Mouse (Mus musculus) heart, embryonic 15.5 days (tissue): ENCODE measurements at regions not wholly inside any gene's neighbourhood (a gene's known extent, or its start where the extent isn't known, plus 50 kb on each side); places are given as distances from the start of the nearest gene placed in this dataset.

Experiments used
- ATAC-seq: fragments of 200-750 bp; cut with Nextera tagmentation; replicated peaks from 2 replicates; pipeline ENCODE4 v1.8.0; 2017; ENCODE audit warnings: low read depth, moderate TSS enrichment; ENCODE audit not compliant: insufficient number of reproducible peaks, insufficient read depth, low FRiP score
- H3K27ac ChIP-seq: fragments of 300-500 bp; sonication (generic); 2 replicates; pipeline ENCODE4 v1.5.1; 2015; ENCODE audit warnings: mild to moderate bottlenecking, inconsistent platforms
- H3K27me3 ChIP-seq: fragments of 300-500 bp; sonication (generic); 2 replicates; pipeline ENCODE4 v1.6.1; 2015; ENCODE audit warnings: inconsistent platforms
- H3K36me3 ChIP-seq: fragments of 300-500 bp; sonication (generic); 2 replicates; pipeline ENCODE4 v1.6.1; 2015; ENCODE audit warnings: mild to moderate bottlenecking, inconsistent platforms
- H3K4me1 ChIP-seq: fragments of 300-500 bp; sonication (generic); replicated peaks from 2 replicates; pipeline ENCODE4 v1.6.1; 2015; ENCODE audit warnings: inconsistent platforms
- H3K4me2 ChIP-seq: fragments of 300-500 bp; sonication (generic); 2 replicates; pipeline ENCODE4 v1.6.1; 2015; ENCODE audit warnings: inconsistent platforms, mild to moderate bottlenecking, moderate library complexity
- H3K4me3 ChIP-seq: fragments of 300-500 bp; sonication (generic); 2 replicates; pipeline ENCODE4 v1.5.1; 2015; ENCODE audit warnings: mild to moderate bottlenecking, inconsistent platforms
- H3K9ac ChIP-seq: fragments of 300-500 bp; sonication (generic); 2 replicates; pipeline ENCODE4 v1.6.1; 2015; ENCODE audit warnings: mild to moderate bottlenecking, inconsistent platforms
- H3K9me3 ChIP-seq: fragments of 300-500 bp; sonication (generic); replicated peaks from 2 replicates; pipeline ENCODE4 v1.6.1; 2016; ENCODE audit warnings: inconsistent platforms
- WGBS: fragments of 180-500 bp; shearing (Covaris S2); methylation state at CpG from one replicate; pipeline ENCODE4 v1.1.7; 2015; ENCODE audit warnings: mixed read lengths; 5-methylcytosine and 5-hydroxymethylcytosine counted together

DNA sequence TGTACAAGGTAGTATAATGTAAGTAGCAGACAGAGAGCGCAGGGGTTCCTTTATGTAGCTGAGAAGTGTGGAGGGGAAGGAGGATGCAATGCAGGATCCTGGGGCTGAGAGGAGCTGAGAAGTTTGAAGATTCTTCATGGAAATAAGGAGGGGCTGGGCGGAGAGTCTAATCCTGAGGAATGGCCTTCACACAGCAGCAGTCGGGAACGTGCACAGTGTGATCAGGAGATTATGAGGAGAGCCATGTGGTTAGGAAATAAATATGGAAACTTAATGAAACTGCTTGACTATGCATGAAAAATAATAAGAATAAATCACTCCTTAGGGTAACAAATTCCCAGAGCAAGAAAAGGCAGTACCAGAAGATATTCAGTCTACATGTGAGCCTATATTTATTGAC, 445.1 kb downstream of the Rapgef2 start:
- no peak for ATAC-seq

DNA sequence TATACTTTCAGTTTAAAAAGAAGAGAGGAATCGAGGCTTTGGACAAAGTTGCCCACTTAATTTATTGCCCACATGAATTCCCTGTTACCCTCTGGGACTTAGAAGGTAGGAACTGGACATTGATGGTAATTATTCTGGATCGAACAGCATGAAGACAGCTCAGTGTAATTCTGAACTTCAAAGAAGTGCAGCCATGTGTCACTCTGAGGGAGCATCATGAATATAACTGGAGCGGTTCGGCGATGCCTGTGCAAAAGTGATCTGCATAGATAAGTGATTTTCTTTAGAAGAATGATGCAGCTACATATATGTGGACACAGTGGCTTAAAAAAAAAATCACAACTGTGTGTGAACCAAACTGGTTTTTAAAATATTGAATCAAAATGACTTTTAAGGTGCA, 449.5 kb downstream of the Rapgef2 start:
- H3K9ac ChIP-seq, result no peak overlapping the region
- H3K9me3 ChIP-seq, result no peaks in the 10 kb centered on the region
- no peaks in the 10 kb centered on the region for H3K4me1 ChIP-seq
- H3K36me3 ChIP-seq, result no peaks in the 10 kb centered on the region
- no peak overlapping the region for H3K27ac ChIP-seq
- WGBS, result 84% methylated on average over 5 of the region's 5 CpGs
- H3K4me2 ChIP-seq, result no peak overlapping the region
- no peaks in the 10 kb centered on the region for H3K27me3 ChIP-seq
- H3K4me3 ChIP-seq, result no peak overlapping the region
- no peak for ATAC-seq

More for the DNA sequence above, 445.1 kb downstream of the Rapgef2 start:
- Histone ChIP-seq H3K27ac (no peak overlapping the region), H3K27me3 (no peaks in the 10 kb centered on the region), H3K4me1 (no peaks in the 10 kb centered on the region), H3K36me3 (no peaks in the 10 kb centered on the region), H3K9ac (no peak overlapping the region), H3K4me3 (no peak overlapping the region), H3K4me2 (no peak overlapping the region), H3K9me3 (no peaks in the 10 kb centered on the region)
- 71% methylated on average over 4 of the region's 4 CpGs for WGBS

DNA sequence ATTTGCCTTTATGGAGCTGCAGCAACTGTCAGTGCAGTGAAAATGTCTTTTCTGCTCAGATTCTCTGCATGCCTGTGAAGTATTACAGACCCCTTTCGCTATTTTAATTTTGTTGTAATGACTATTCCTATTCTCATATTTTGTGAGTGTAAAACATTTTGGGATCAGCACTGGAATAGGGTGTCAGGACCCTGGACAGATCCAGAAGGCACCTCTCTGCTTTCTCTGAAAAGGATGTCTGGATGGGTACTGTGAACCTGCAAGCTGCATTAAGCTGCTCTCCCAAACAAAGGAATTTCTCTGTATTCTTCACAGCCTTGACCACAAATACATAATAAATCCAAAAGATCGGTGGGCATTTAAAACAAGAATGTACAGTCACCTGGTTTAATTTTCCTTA, 460.8 kb downstream of the Rapgef2 start:
- Histone ChIP-seq H3K9ac (no peak overlapping the region), H3K27me3 (no peaks in the 10 kb centered on the region), H3K4me2 (no peak overlapping the region), H3K4me1 (no peaks in the 10 kb centered on the region), H3K27ac (no peak overlapping the region), H3K9me3 (no peaks in the 10 kb centered on the region), H3K4me3 (no peak overlapping the region), H3K36me3 (no peaks in the 10 kb centered on the region)
- WGBS, result 54% methylated on average over 2 of the region's 2 CpGs
- no peak for ATAC-seq

DNA sequence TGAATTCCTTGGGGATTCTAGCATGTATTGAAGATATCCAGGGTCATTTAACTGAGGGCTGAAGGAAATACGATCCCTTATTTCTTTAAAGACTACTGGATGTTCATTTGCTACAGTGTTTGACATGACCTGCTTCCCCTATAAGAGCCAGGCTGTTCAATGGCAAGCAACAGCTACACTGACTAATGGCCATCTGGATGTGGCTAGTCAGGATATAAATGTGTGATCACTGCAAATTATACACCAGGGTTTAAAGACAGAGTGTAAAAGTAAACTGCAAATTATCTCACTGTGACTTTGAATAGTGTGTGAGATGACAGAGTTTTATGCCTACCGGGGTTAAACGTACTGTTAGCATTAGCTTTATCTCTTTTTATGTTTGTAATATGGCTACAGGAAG, 473.9 kb downstream of the Rapgef2 start:
- Histone ChIP-seq H3K4me1 (no peaks in the 10 kb centered on the region), H3K27ac (no peak overlapping the region), H3K27me3 (no peaks in the 10 kb centered on the region), H3K4me2 (no peak overlapping the region), H3K9ac (no peak overlapping the region), H3K9me3 (no peaks in the 10 kb centered on the region), H3K36me3 (no peaks in the 10 kb centered on the region), H3K4me3 (no peak overlapping the region)
- 77% methylated on average over 3 of the region's 3 CpGs for WGBS
- no peak for ATAC-seq

DNA sequence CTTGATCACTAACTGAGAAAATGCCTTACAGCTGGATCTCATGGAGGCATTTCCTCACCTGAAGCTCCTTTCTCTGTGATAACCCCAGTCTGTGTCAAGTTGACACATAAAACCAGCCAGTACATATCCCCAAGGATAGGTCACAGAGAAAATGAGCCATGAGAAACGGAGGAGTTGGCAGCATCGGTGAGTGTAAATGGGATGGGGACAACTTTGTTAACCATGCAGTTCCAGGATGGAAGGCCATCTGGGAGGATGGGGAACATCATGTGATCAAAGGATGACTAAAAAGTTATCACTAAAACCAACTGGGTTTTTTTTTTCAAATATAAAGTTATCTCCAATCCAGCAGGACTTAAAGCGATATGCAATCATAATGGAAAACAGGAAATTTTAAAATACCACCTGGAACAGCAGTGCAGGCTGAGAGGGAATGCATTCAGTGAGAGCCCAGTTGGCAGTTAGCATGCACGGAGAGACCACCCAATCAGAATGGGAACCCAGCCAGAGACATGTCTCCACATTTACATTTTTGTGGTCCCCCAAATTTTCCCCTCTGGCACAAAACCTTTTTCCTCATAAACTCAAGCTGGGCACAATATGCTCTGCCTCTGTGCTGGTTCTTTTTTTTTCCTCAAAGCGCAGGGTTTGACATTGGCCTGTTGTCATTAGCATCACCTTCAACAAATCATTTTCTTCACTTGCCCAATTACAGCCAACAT, 475.7 kb downstream of the Rapgef2 start:
- no peaks in the 10 kb centered on the region for H3K36me3 ChIP-seq
- H3K27me3 ChIP-seq, result no peaks in the 10 kb centered on the region
- no peaks in the 10 kb centered on the region for H3K4me1 ChIP-seq
- no peak overlapping the region for H3K4me2 ChIP-seq
- no peaks in the 10 kb centered on the region for H3K9me3 ChIP-seq
- H3K27ac ChIP-seq, result no peak overlapping the region
- H3K4me3 ChIP-seq, result no peak overlapping the region
- WGBS, result 83% methylated on average over 5 of the region's 5 CpGs
- H3K9ac ChIP-seq, result no peak overlapping the region
- ATAC-seq, result no peak

DNA sequence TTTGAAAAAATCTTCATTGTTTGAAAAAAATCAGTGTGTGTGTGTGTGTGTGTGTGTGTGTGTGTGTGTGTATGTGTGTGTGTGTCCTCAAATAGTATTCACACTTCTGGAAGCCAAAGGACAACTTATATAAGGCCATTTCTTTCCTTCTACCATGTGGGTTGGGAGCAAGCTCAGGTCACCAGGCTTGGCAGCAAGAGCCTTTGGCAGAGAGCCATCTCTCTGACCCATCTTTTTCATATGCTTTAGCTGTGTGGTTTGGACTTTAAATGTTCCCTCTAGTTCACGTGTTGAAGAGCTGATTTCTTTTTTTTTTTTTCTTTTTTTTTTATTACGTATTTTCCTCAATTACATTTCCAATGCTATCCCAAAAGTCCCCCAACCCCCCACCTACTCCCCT, 483.1 kb downstream of the Rapgef2 start:
- no peaks in the 10 kb centered on the region for H3K27me3 ChIP-seq
- no peak for ATAC-seq
- no peaks in the 10 kb centered on the region for H3K36me3 ChIP-seq
- no peak overlapping the region for H3K4me3 ChIP-seq
- no peaks in the 10 kb centered on the region for H3K9me3 ChIP-seq
- no peak overlapping the region for H3K27ac ChIP-seq
- 61% methylated on average over 2 of the region's 2 CpGs for WGBS
- H3K4me2 ChIP-seq, result no peak overlapping the region
- H3K4me1 ChIP-seq, result no peaks in the 10 kb centered on the region
- no peak overlapping the region for H3K9ac ChIP-seq

DNA sequence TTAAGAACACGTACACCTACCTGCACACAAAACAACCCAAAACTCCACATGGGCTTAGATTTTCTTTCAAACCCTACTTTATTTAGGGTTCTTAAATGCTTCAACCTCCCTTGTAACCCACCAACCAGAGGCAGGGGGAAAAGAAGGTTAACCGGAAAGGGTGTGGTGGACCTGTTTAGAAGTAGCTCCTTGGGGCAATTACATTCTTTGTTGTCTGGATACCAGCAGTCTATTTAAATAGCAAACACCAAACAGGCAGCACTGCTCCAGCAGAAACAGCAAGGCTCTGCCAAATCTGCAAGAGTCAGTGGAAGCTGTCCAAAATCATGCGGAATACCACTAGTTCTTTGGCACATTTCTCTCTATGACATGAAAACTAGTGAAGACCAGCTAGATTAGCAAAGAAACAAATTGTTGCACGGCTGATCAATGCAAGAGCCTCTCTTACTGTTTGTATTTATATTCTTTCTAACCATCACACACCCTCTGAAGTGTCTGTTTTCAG, 490.3 kb downstream of the Rapgef2 start:
- Histone ChIP-seq H3K9ac (no peak overlapping the region), H3K4me3 (no peak overlapping the region), H3K9me3 (no peaks in the 10 kb centered on the region), H3K4me2 (no peak overlapping the region), H3K4me1 (no peaks in the 10 kb centered on the region), H3K27ac (no peak overlapping the region), H3K27me3 (no peaks in the 10 kb centered on the region), H3K36me3 (no peaks in the 10 kb centered on the region)
- no peak for ATAC-seq
- WGBS, result 78% methylated on average over 4 of the region's 4 CpGs

DNA sequence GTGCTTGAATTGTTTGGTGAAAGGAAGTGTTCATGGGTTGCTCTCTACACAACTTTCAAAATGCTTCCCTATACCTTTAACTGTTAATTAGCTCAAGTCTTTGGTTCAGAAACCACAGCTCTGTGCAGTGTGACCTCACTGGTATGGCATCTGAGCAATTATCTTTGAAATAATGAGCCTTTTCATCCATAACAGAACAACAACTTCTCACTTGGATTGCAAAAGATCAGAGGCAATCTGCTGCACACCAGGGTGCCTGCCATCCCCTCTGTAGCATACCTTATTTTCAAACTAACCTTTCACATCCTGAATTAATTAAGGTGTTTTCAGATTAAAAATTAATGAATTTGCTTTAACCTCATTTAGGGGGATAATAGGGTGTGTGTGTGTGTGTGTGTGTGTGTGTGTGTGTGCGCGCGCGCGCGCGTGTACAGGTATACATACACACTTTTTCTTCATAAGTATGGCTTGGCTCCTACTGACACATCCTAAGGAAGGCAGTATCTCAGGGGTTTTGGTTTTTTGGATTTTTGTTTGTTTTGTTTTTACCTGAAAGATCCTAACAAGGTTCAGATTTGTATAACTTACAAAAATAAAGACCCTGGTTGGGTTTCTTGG, 493.8 kb downstream of the Rapgef2 start:
- no peaks in the 10 kb centered on the region for H3K9me3 ChIP-seq
- 96% methylated on average over 7 of the region's 7 CpGs for WGBS
- H3K4me3 ChIP-seq, result no peak overlapping the region
- no peak for ATAC-seq
- H3K27me3 ChIP-seq, result no peaks in the 10 kb centered on the region
- H3K9ac ChIP-seq, result no peak overlapping the region
- H3K27ac ChIP-seq, result no peak overlapping the region
- no peak overlapping the region for H3K4me2 ChIP-seq
- no peaks in the 10 kb centered on the region for H3K36me3 ChIP-seq
- no peaks in the 10 kb centered on the region for H3K4me1 ChIP-seq

DNA sequence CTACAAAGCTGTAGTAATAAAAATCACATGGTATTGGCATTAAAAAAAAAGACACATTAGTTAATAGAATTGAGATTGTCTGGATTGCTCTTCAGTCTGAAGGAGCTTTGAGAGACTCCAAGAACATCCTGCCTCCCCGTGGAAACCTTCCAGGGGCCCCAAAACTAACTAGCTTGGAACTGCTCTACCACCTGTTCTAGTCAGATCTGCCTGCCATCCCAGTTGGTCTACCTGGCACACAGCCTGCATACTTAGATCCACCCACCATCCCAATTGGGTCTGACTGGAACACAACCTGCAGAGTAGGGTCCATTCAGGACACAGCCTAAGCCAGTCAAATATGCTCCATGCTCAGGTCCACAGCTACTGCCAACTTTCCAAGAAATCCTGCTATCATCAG, 503.6 kb downstream of the Rapgef2 start:
- Histone ChIP-seq H3K9me3 (no peaks in the 10 kb centered on the region), H3K27ac (no peak overlapping the region), H3K9ac (no peak overlapping the region), H3K4me3 (no peak overlapping the region), H3K4me1 (no peaks in the 10 kb centered on the region), H3K27me3 (no peaks in the 10 kb centered on the region), H3K36me3 (no peaks in the 10 kb centered on the region), H3K4me2 (no peak overlapping the region)
- WGBS, result 76% methylated on average over 1 of the region's 1 CpGs
- no peak for ATAC-seq

DNA sequence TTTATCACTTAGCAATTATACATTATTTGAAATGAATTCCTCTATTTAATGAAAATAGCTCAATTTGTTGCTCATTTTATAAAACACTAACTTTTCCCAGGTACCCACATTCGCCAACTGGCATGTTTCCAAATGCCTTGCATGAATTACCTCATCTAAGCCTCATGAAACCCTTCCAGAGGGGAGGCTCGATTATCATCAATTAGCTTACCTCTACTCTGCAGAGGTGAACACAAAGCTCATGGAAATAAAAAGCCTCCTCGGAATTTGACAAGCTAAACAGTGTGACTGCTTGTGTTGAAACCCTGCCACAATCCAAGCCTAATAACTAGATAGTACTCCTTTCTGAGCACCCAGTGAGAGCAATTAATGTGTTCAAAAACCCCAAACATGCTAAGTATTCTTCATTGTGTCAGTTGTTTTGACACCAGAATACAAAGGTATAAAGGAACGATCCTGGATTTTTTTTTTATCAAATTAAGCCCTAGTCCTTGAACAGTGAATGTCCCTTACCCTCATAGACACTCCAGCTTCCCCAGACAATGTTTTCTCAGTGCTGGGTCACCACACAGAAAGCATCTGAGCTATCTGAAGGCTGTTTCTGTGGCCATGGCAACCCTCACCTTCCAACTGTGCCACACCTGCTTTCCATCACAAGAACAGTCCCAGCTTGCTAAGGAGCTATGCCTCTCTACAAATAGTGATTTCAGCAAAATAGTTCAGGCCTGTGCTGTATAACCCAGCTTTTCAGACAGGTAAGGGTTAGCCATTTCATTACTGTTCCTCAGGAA, 530.4 kb downstream of the Rapgef2 start:
- H3K27me3 ChIP-seq, result no peaks in the 10 kb centered on the region
- 54% methylated on average over 4 of the region's 4 CpGs for WGBS
- no peak overlapping the region for H3K4me2 ChIP-seq
- no peak for ATAC-seq
- H3K9me3 ChIP-seq, result no peaks in the 10 kb centered on the region
- no peak overlapping the region for H3K4me3 ChIP-seq
- no peaks in the 10 kb centered on the region for H3K4me1 ChIP-seq
- no peak overlapping the region for H3K27ac ChIP-seq
- H3K36me3 ChIP-seq, result no peaks in the 10 kb centered on the region
- H3K9ac ChIP-seq, result no peak overlapping the region

DNA sequence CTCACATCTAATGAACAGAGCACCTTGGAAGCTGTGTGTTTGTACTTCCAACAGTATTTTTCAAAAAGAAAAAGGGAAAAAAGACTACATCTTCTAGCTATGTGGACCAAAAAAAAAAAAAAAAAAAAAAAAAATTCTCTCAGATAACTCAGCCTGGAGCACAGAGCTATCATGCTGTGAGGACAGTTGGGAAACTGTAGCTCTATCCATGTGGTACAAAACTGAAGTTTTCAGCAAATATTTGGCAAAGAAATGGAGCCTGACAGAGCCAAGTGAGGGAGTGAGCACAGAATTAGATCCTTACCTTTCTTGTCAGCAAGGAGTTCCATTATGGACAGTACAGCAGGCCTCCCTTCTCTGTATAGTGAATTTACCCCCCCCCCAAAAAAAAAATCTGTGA, 550.2 kb downstream of the Rapgef2 start:
- Histone ChIP-seq H3K9me3 (no peaks in the 10 kb centered on the region), H3K4me1 (no peaks in the 10 kb centered on the region), H3K36me3 (no peaks in the 10 kb centered on the region), H3K27ac (no peak overlapping the region), H3K27me3 (no peaks in the 10 kb centered on the region), H3K9ac (no peak overlapping the region), H3K4me2 (no peak overlapping the region), H3K4me3 (no peak overlapping the region)
- no peak for ATAC-seq
